Mouse (Mus musculus) thymus, adult 2 months (tissue): ENCODE results near the gene Gm20388.

Experiments used
- CTCF ChIP-seq: fragments of 200-500 bp; IDR thresholded peaks from 2 replicates; pipeline ENCODE4 v1.5.1; 2012; ENCODE audit warnings: mild to moderate bottlenecking, control low read depth, low read length, moderate library complexity, borderline replicate concordance; ENCODE audit not compliant: control insufficient read depth, poor library complexity, insufficient read depth; ENCODE audit errors: extremely low read depth
- POLR2A ChIP-seq: fragments of 200-500 bp; IDR thresholded peaks from 2 replicates; pipeline ENCODE4 v1.6.1; 2012; ENCODE audit warnings: mild to moderate bottlenecking, low read length, control low read depth, moderate library complexity; ENCODE audit not compliant: control insufficient read depth, poor library complexity, insufficient read depth; ENCODE audit errors: extremely low read depth

GRCm38 (mm10) chr8:122419881-122420555 is 2509.4 kb downstream of the Gm20388 start:
- TF ChIP-seq CTCF (no peak), POLR2A (no peak)
